Mouse (Mus musculus) hindbrain, postnatal 0 days (tissue): ENCODE data around the gene Npas3. TPM values are rescaled to one million over a fixed set of nuclear protein-coding genes. Genes with fewer than 3 reads are reported as not detected.

Experiments used
- ATAC-seq: fragments of 200-750 bp; cut with Nextera tagmentation; 2 replicates; pipeline ENCODE4 v1.8.0; 2017; ENCODE audit warnings: mild to moderate bottlenecking, moderate TSS enrichment, moderate library complexity
- DNase-seq: peaks from one replicate; pipeline ENCODE4 v3.0.0-alpha.2; 2015; ENCODE audit warnings: low spot score
- H3K27ac ChIP-seq: fragments of 300-500 bp; sonication (generic); 2 replicates; pipeline ENCODE4 v1.5.1; 2014; ENCODE audit warnings: mild to moderate bottlenecking
- H3K27me3 ChIP-seq: fragments of 300-500 bp; sonication (generic); 2 replicates; pipeline ENCODE4 v1.6.1; 2014; ENCODE audit warnings: low read length, mixed read lengths; ENCODE audit not compliant: insufficient read depth
- H3K36me3 ChIP-seq: fragments of 300-500 bp; sonication (generic); 2 replicates; pipeline ENCODE4 v1.6.1; 2014; ENCODE audit warnings: low read length, mixed read lengths; ENCODE audit not compliant: insufficient read depth
- H3K4me1 ChIP-seq: fragments of 300-500 bp; sonication (generic); 2 replicates; pipeline ENCODE4 v1.6.1; 2014; ENCODE audit warnings: antibody characterized with exemption, low read length, mixed read lengths; ENCODE audit not compliant: insufficient read depth
- H3K4me2 ChIP-seq: fragments of 300-500 bp; sonication (generic); 2 replicates; pipeline ENCODE4 v1.6.1; 2014; ENCODE audit warnings: low read depth, mild to moderate bottlenecking, low read length, moderate library complexity, mixed read lengths
- H3K4me3 ChIP-seq: fragments of 300-500 bp; sonication (generic); 2 replicates; pipeline ENCODE4 v1.5.1; 2014; ENCODE audit warnings: low read length
- H3K9ac ChIP-seq: fragments of 300-500 bp; sonication (generic); replicated peaks from 2 replicates; pipeline ENCODE4 v1.6.1; 2014; ENCODE audit warnings: mild to moderate bottlenecking, low read length, moderate library complexity, mixed read lengths
- H3K9me3 ChIP-seq: fragments of 300-500 bp; sonication (generic); 2 replicates; pipeline ENCODE4 v1.6.1; 2016; ENCODE audit warnings: low read length, mixed read lengths
- CTCF ChIP-seq: IDR thresholded peaks from 2 replicates; pipeline ENCODE4 v1.5.1; 2016; ENCODE audit warnings: antibody characterized with exemption, control low read depth, low read depth
- WGBS: fragments of 180-500 bp; shearing (Covaris S2); extraction: QIAGEN DNeasy Blood & Tissue Kit; methylation state at CpG from one replicate; pipeline ENCODE4 v1.1.7; 2014; 5-methylcytosine and 5-hydroxymethylcytosine counted together
- polyA plus RNA-seq: library from polyadenylated mRNA; unstranded; fragments of >200 nt; fragmentation: Nextera tagmentation; extraction: Ambion mirVana; gene quantifications from 2 replicates; pipeline ENCODE4 v1.2.1, GENCODE M21; 2015
- total RNA-seq: library from RNA; depleted of rRNA; stranded (reverse); fragments of >200 nt; gene quantifications from 2 replicates; pipeline ENCODE4 v1.2.3, GENCODE M21; 2014

The Npas3 gene
- total and polyA plus RNA-seq, 2 experiments from 2014 or later, result 28.0 to 53.8 TPM

DNA sequence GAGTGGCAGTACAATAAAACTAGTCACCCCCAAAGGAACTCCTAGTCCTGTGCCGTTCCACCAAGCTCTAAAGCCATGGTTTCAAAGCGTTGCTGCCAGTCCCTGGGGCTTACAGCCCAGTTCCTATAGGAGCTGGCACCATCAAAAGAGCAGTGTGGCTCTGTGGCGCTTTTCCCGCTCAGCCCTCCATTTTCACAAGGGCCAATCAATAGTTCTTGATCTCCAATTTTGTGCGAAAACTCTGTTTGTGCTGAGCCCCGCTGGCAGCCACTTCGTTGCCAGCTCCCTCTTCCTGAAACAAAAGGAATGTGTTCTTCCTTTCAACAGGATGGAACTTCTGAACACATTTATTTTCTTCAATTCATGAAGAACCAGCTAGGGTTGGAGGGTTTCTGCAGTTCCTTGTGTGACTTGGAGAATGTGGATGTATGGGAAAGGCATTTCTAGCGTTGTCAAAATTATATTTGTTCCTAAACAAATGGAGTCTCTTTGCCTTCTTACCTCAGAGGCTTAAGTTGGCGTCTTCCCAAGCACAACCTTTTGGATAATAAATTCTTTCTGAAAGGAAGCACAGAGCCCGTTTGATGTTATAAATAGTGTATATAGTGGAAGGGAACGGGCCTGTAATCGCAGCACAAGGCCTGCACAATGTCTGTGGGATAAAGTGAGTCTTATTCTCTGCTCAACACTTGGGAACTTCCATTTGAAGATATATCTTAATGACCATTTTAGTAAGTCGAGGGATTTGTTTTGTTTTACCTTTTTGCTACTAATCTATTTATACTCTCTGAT, 504.0 kb downstream of the Npas3 start:
- no peaks in the 10 kb centered on the region for H3K36me3 ChIP-seq
- no peak overlapping the region for H3K4me2 ChIP-seq
- WGBS, result 47% methylated on average over 13 of the region's 13 CpGs
- peaks cover 19% of the 10 kb centered on the region for H3K4me1 ChIP-seq
- no peak for DNase-seq
- H3K27ac ChIP-seq, result peak overlapping the region; percentile 21; the same call in 1 of the 2 replicates
- no peak overlapping the region for H3K9ac ChIP-seq
- no peak overlapping the region for H3K4me3 ChIP-seq
- TF ChIP-seq CTCF, result no peak
- no peak for ATAC-seq
- no peaks in the 10 kb centered on the region for H3K9me3 ChIP-seq
- H3K27me3 ChIP-seq, result no peaks in the 10 kb centered on the region

DNA sequence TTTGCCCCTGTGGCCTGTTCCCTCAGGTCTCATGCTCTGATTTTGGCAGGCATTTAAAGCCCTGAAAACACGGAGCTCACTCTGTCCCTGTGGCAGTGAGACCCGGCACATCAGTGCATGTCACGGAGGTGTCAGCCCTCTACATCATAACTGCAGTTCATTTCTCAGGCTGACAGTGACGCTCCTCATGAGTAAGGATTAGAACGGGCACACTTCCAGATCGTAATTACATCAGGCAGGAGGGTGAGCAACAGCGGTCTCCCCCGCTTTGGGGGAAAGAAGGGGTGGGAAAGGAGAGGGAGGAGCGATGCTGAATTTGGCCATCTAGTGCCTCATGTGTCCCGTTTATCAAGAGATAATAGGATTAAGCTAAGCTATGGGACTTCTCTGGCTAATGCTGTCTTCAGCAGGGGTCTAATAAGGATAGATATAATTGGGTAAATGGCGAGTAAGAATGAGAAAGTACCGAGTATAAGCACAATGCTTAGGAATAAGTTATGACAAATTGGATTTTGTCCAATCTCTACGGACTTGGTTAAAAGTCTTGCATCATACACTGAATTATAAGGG, 505.0 kb downstream of the Npas3 start:
- DNase-seq (peak; percentile 75), ATAC-seq (peak; percentile 61)
- Histone ChIP-seq H3K4me1 (peaks cover 19% of the 10 kb centered on the region), H3K27ac (peak overlapping the region; percentile 21; the same call in 1 of the 2 replicates), H3K4me2 (peak overlapping the region; percentile 26), H3K4me3 (no peak overlapping the region), H3K27me3 (no peaks in the 10 kb centered on the region), H3K36me3 (no peaks in the 10 kb centered on the region), H3K9ac (no peak overlapping the region), H3K9me3 (no peaks in the 10 kb centered on the region)
- no peak for TF ChIP-seq CTCF
- WGBS, result 17% methylated on average over 13 of the region's 13 CpGs

DNA sequence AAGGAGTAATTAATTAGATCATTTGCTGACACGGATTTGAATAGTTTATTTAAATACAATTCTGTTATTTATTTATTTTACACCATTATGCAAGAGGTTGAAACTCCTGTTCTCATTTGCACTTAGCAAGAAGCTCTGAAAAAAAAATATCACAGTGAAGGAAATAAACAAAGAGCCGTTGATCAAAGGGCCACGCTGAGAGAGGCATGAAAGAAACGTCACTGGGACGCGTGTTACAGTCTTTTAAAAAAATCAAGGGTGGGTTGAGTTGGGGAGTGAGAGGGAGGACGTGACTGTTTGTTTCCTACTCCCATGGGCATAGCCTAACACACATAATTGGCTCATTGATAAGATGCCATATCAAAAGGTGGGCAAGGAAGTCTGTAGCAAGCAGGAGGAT, 505.8 kb downstream of the Npas3 start:
- ATAC-seq (no peak), DNase-seq (no peak)
- Histone ChIP-seq H3K36me3 (no peaks in the 10 kb centered on the region), H3K9ac (no peak overlapping the region), H3K9me3 (no peaks in the 10 kb centered on the region), H3K4me1 (peaks cover 19% of the 10 kb centered on the region), H3K4me3 (no peak overlapping the region), H3K4me2 (0 out of 2 replicates have a peak overlapping the region, but pooled peaks have one; percentile 26), H3K27ac (no peak overlapping the region), H3K27me3 (no peaks in the 10 kb centered on the region)
- 21% methylated on average over 7 of the region's 7 CpGs for WGBS
- TF ChIP-seq CTCF, result no peak

DNA sequence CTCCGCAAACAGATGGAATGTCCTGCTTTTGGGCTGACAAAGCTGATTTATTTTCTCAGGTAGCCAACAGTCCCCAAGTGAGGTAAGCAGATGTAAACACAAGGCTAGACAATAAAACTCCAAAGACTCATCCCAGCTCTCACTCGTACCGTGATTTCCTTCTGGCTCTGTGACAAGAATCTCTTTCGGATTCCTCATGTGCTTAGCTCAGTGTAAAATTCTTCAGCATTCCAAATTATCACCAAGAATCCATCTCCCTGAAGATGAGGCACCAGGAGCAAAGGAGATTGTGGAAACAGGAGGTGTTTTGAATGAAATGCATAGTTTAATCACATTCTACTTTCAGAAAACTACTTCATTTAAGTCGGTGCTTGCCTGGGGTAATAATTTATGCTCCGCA, 509.2 kb downstream of the Npas3 start:
- Histone ChIP-seq H3K4me3 (no peak overlapping the region), H3K4me2 (no peak overlapping the region), H3K36me3 (no peaks in the 10 kb centered on the region), H3K27me3 (no peaks in the 10 kb centered on the region), H3K9me3 (no peaks in the 10 kb centered on the region), H3K27ac (no peak overlapping the region), H3K4me1 (peaks cover 11% of the 10 kb centered on the region), H3K9ac (no peak overlapping the region)
- ATAC-seq (no peak), DNase-seq (no peak)
- 61% methylated on average over 6 of the region's 6 CpGs for WGBS
- TF ChIP-seq CTCF, result no peak

DNA sequence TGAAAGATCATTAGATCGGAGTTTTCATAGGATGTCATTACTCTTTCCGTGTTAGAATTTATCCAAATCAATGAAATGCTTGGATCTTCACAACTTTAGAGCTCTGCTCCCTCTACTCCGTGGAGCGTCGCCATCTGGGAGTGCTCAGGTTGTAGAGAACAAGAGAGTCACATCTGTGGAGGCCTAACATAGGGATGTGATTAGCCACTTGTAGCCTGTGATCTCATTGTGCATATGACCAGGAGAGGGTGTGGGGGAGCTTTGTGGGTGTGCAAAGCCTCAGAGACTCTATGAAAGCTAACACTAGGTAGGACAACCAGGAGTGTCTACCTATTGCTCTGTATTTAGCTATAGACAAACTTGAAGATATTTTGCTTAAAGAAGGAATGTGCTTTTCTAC, 509.9 kb downstream of the Npas3 start:
- H3K4me2 ChIP-seq, result no peak overlapping the region
- no peak overlapping the region for H3K27ac ChIP-seq
- H3K36me3 ChIP-seq, result no peaks in the 10 kb centered on the region
- H3K9ac ChIP-seq, result no peak overlapping the region
- no peak for TF ChIP-seq CTCF
- H3K27me3 ChIP-seq, result no peaks in the 10 kb centered on the region
- no peak overlapping the region for H3K4me3 ChIP-seq
- H3K9me3 ChIP-seq, result no peaks in the 10 kb centered on the region
- DNase-seq, result no peak
- 84% methylated on average over 5 of the region's 5 CpGs for WGBS
- H3K4me1 ChIP-seq, result peaks cover 6% of the 10 kb centered on the region
- no peak for ATAC-seq

DNA sequence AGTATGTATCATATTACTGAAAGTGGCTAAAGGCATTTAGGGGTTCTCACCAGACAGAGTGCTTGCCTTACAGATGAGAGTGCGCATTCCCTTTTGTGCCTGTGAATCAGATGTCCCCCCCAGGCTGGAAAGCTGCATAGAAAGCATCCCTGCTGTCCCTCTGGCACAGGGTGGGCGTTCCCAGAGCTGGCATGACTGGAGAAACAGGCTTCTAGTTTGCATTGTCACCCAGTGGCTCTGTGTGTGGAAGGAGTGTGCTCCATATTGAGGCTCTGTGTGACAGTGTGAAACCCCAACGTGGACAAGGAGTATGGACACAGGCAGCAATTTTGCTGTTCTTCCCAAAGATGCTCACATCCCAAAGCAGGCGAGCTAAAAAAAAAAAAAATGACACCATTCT, 515.7 kb downstream of the Npas3 start:
- H3K4me3 ChIP-seq, result no peak overlapping the region
- DNase-seq, result no peak
- H3K4me2 ChIP-seq, result no peak overlapping the region
- H3K27me3 ChIP-seq, result no peaks in the 10 kb centered on the region
- H3K9ac ChIP-seq, result no peak overlapping the region
- H3K36me3 ChIP-seq, result no peaks in the 10 kb centered on the region
- H3K4me1 ChIP-seq, result peaks cover 7% of the 10 kb centered on the region; the same call in 1 of the 2 replicates
- no peak for TF ChIP-seq CTCF
- WGBS, result 47% methylated on average over 4 of the region's 4 CpGs
- no peak for ATAC-seq
- H3K27ac ChIP-seq, result no peak overlapping the region
- no peaks in the 10 kb centered on the region for H3K9me3 ChIP-seq

DNA sequence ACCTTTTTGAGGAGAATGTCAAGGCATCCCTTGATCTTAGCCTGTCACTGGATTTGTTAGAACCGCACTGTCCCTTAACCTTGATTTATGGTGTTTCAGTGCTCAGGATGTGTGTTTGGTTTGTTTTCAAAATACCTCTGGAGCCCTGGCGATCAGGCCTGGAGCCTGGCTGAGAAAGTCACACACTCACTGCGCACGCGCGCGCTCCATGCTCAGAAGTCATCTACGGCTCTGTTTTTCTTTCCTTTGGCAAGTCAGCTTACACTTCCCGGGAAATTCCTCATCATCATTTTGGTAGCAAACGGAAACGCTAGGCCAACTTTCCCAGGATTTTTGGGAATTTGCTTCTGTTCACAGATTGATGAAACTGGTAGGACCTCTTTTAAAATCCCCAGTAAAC, 519.9 kb downstream of the Npas3 start:
- no peak for TF ChIP-seq CTCF
- Histone ChIP-seq H3K9ac (no peak overlapping the region), H3K4me1 (peaks cover 7% of the 10 kb centered on the region; the same call in 1 of the 2 replicates), H3K27ac (no peak overlapping the region), H3K4me3 (no peak overlapping the region), H3K4me2 (peak overlapping the region; percentile 3; the same call in 1 of the 2 replicates), H3K36me3 (no peaks in the 10 kb centered on the region), H3K9me3 (no peaks in the 10 kb centered on the region), H3K27me3 (no peaks in the 10 kb centered on the region)
- 75% methylated on average over 11 of the region's 11 CpGs for WGBS
- ATAC-seq (no peak), DNase-seq (no peak)
